ENCODE assay signal across 9 mouse cellular contexts in genomic region chr5:34170726-34171125, GRCm38 (mm10). TPM values are rescaled to one million over a fixed set of nuclear protein-coding genes. Genes with fewer than 3 reads are reported as not detected.
DNase-seq lines count a peak whose midpoint lies in the region; ATAC-seq and TF ChIP-seq lines count a peak whose summit lies in the region.
"Had no signal": no experiment of that assay in that cellular context is flagged by ENCODE, and none has a peak within 500 bp of the region (broad histone marks: within the 10 kb centered on the region; RNA-seq: fewer than 3 reads in every experiment).

No protein-coding gene starts in this region.

- no peak for TF ChIP-seq CTCF in gastrocnemius, adult 2 months (IDR thresholded peaks at IDR 0.05)

- no peaks in the 10 kb centered on the region for H3K9me3 ChIP-seq in lung, embryonic 15.5 days
- H3K9me3 ChIP-seq in intestine, embryonic 16.5 days (ENCODE audit: control insufficient read depth, low read length): no peaks in the 10 kb centered on the region
- no peaks in the 10 kb centered on the region for H3K9me3 ChIP-seq in stomach, embryonic 16.5 days (replicated peaks; ENCODE audit: control insufficient read depth, low read length)
- H3K9me3 ChIP-seq: midbrain, embryonic 12.5 days had no signal

- peaks cover 23% of the 10 kb centered on the region for H3K36me3 ChIP-seq in lung, embryonic 15.5 days
- 0 out of 2 replicates have a peak, but pooled peaks cover 2% of the 10 kb centered on the region for H3K36me3 ChIP-seq in intestine, embryonic 16.5 days (ENCODE audit: control insufficient read depth, insufficient read depth, low read length)
- H3K36me3 ChIP-seq in stomach, embryonic 16.5 days (ENCODE audit: control insufficient read depth, insufficient read depth, low read length): peaks cover 15% of the 10 kb centered on the region; the same call in 1 of the 2 replicates

- no peak overlapping the region for H3K4me2 ChIP-seq in lung, embryonic 15.5 days
- no peak overlapping the region for H3K4me2 ChIP-seq in intestine, embryonic 16.5 days (ENCODE audit: low read depth, low read length)
- H3K4me2 ChIP-seq in stomach, embryonic 16.5 days (ENCODE audit: low read depth, low read length): no peak overlapping the region

- H3K27ac ChIP-seq in gastrocnemius, adult 2 months: peak overlapping the region; percentile 92
- peak overlapping the region; percentile 90 for H3K27ac ChIP-seq in lung, embryonic 15.5 days
- H3K27ac ChIP-seq in intestine, embryonic 16.5 days (ENCODE audit: low read length): peak overlapping the region; percentile 73; the same call in 1 of the 2 replicates
- peak overlapping the region; percentile 67 for H3K27ac ChIP-seq in stomach, embryonic 16.5 days (ENCODE audit: low read length)

- intact Hi-C loops in gastrocnemius, adult 2 months (cut with DNase I): no loop called here

- H3K27me3 ChIP-seq in lung, embryonic 15.5 days: no peaks in the 10 kb centered on the region
- no peaks in the 10 kb centered on the region for H3K27me3 ChIP-seq in intestine, embryonic 16.5 days (replicated peaks; ENCODE audit: control insufficient read depth, insufficient read depth, low read length)
- H3K27me3 ChIP-seq in stomach, embryonic 16.5 days (ENCODE audit: control insufficient read depth, insufficient read depth, low read length): no peaks in the 10 kb centered on the region
- H3K27me3 ChIP-seq: midbrain, embryonic 12.5 days had no signal

- peaks cover 19% of the 10 kb centered on the region for H3K4me1 ChIP-seq in lung, embryonic 15.5 days
- peaks cover 8% of the 10 kb centered on the region for H3K4me1 ChIP-seq in intestine, embryonic 16.5 days (ENCODE audit: control insufficient read depth, insufficient read depth, low read length)
- H3K4me1 ChIP-seq in stomach, embryonic 16.5 days (ENCODE audit: control insufficient read depth, insufficient read depth, low read length): peaks cover 19% of the 10 kb centered on the region

- 75% methylated on average over 4 of the region's 4 CpGs for WGBS in lung, embryonic 15.5 days
- 65% methylated on average over 4 of the region's 4 CpGs for WGBS in intestine, embryonic 16.5 days
- WGBS in stomach, embryonic 16.5 days: 65% methylated on average over 4 of the region's 4 CpGs

- DNase-seq in gastrocnemius, adult 2 months: no peak
- DNase-seq in gastrocnemius, postnatal 25 days: no peak
- DNase-seq in lung, postnatal 36 days: no peak
- DNase-seq in urinary bladder, postnatal 10 days (ENCODE audit: low spot score): no peak
- DNase-seq in thymus, postnatal 14 days: no peak

- H3K9ac ChIP-seq in lung, embryonic 15.5 days: no peak overlapping the region
- H3K9ac ChIP-seq in intestine, embryonic 16.5 days (ENCODE audit: low read depth, low read length): no peak overlapping the region
- no peak overlapping the region for H3K9ac ChIP-seq in stomach, embryonic 16.5 days (ENCODE audit: low read length)

- no peak for ATAC-seq in lung, embryonic 15.5 days (ENCODE audit: borderline replicate concordance, extremely low read depth, low FRiP score, low TSS enrichment)
- no peak for ATAC-seq in intestine, embryonic 16.5 days
- ATAC-seq in stomach, embryonic 16.5 days (ENCODE audit: insufficient read depth, low FRiP score): no peak

- peak overlapping the region; percentile 11; the same call in 1 of the 2 replicates for H3K4me3 ChIP-seq in gastrocnemius, adult 2 months
- H3K4me3 ChIP-seq in lung, embryonic 15.5 days: no peak overlapping the region
- H3K4me3 ChIP-seq in intestine, embryonic 16.5 days (ENCODE audit: low read length): no peak overlapping the region
- H3K4me3 ChIP-seq in stomach, embryonic 16.5 days (replicated peaks; ENCODE audit: low read length): no peak overlapping the region

RNA-seq across cellular contexts. Expression of gene Haus3, which starts 1.4 kb away (rescaled TPM):
- total RNA-seq in gastrocnemius, adult 2 months (2021): 1 to 10 TPM; 3.2 to 4.2 TPM
- total RNA-seq in gastrocnemius, postnatal 25 days (2021): 1 to 10 TPM; 3.4 to 3.7 TPM
- polyA plus RNA-seq in lung, embryonic 15.5 days (2015; fragmentation: Nextera tagmentation; extraction: Ambion mirVana): 42.2 and 43.9 TPM in 2 replicates
- polyA plus RNA-seq in intestine, embryonic 16.5 days (2015; fragmentation: Nextera tagmentation; extraction: Ambion mirVana): 23.9 and 25.7 TPM in 2 replicates
- 26.2 and 30.9 TPM in 2 replicates for polyA plus RNA-seq in stomach, embryonic 16.5 days (2015; fragmentation: Nextera tagmentation; extraction: Ambion mirVana)

RNA-seq across cellular contexts. Expression of gene Poln, which starts 1.5 kb away (rescaled TPM):
- total RNA-seq in gastrocnemius, adult 2 months (2021): 1 to 10 TPM; 1.1 to 2.1 TPM
- under 1 TPM in 1 of 2 experiments, not detected in 1; 0.87 TPM for total RNA-seq in gastrocnemius, postnatal 25 days (2021)
- polyA plus RNA-seq in lung, embryonic 15.5 days (2015; fragmentation: Nextera tagmentation; extraction: Ambion mirVana): 0.60 and 1.2 TPM in 2 replicates
- 0.23 and 0.24 TPM in 2 replicates for polyA plus RNA-seq in intestine, embryonic 16.5 days (2015; fragmentation: Nextera tagmentation; extraction: Ambion mirVana)
- 0.72 and 1.1 TPM in 2 replicates for polyA plus RNA-seq in stomach, embryonic 16.5 days (2015; fragmentation: Nextera tagmentation; extraction: Ambion mirVana)

RNA-seq across cellular contexts. Expression of gene Mxd4, which starts 16.8 kb away (rescaled TPM):
- total RNA-seq in gastrocnemius, adult 2 months (2021): 10 to 100 TPM; 25.8 to 35.6 TPM
- 10 to 100 TPM; 27.2 to 43.3 TPM for total RNA-seq in gastrocnemius, postnatal 25 days (2021)
- polyA plus RNA-seq in lung, embryonic 15.5 days (2015; fragmentation: Nextera tagmentation; extraction: Ambion mirVana): 44.5 and 50.0 TPM in 2 replicates
- polyA plus RNA-seq in intestine, embryonic 16.5 days (2015; fragmentation: Nextera tagmentation; extraction: Ambion mirVana): 20.2 TPM in 2 replicates
- 32.8 and 36.9 TPM in 2 replicates for polyA plus RNA-seq in stomach, embryonic 16.5 days (2015; fragmentation: Nextera tagmentation; extraction: Ambion mirVana)
